Comparison of ENCODE assay signal across 20 mouse cellular contexts in the genomic region with DNA sequence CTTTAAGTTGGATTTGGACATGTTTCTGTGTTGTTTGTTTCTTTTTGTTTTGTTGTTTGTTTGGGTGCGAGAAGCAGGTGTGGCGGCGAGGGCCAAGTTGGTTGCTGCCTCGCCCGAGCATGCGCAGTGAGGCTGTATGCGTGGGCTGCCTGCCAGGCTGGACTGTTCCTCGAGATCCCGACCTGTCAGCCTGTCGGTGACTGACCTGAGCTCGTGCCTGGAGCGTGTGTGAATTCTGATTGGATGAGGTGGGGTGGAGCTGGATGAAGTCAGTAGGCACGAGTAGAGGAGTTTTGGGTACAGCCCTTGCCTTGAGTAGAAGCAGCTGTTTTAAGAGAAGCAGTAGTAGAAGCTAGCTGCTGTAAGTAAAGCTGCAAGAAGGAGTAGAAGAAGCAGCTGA. TPM values are rescaled to one million over a fixed set of nuclear protein-coding genes. Genes with fewer than 3 reads are reported as not detected.
DNase-seq lines count a peak whose midpoint lies in the region; ATAC-seq and TF ChIP-seq lines count a peak whose summit lies in the region.
"Had no signal": no experiment of that assay in that cellular context is flagged by ENCODE, and none has a peak within 500 bp of the region (broad histone marks: within the 10 kb centered on the region; RNA-seq: fewer than 3 reads in every experiment).

No protein-coding gene starts in this region.

- no peak overlapping the region for H3K4me3 ChIP-seq in kidney, embryonic 16.5 days (ENCODE audit: low read length)
- no peak overlapping the region for H3K4me3 ChIP-seq in liver, adult 2 months (ENCODE audit: insufficient read depth, low read depth, low read length)
- no peak overlapping the region for H3K4me3 ChIP-seq in liver, embryonic 11.5 days (ENCODE audit: low read depth, low read length)
- H3K4me3 ChIP-seq: embryonic facial prominence, embryonic 10.5 days; forebrain, embryonic 13.5 days; heart, embryonic 13.5 days; hindbrain, embryonic 10.5 days; intestine, embryonic 15.5 days had no signal

- H3K9ac ChIP-seq in kidney, embryonic 16.5 days (replicated peaks; ENCODE audit: low read length), result no peak overlapping the region
- no peak overlapping the region for H3K9ac ChIP-seq in liver, adult 2 months (ENCODE audit: low read depth, low read length)
- H3K9ac ChIP-seq in liver, embryonic 11.5 days (ENCODE audit: low read depth, low read length), result no peak overlapping the region
- H3K9ac ChIP-seq: forebrain, embryonic 13.5 days; forebrain, postnatal 0 days; heart, embryonic 13.5 days; hindbrain, embryonic 14.5 days; intestine, embryonic 15.5 days had no signal

- intact Hi-C loops in heart, postnatal 36 days (cut with DNase I), result no loop called here

- no peak for ATAC-seq in kidney, embryonic 16.5 days (ENCODE audit: low FRiP score, low TSS enrichment)
- ATAC-seq in liver, embryonic 11.5 days (replicated peaks; ENCODE audit: low FRiP score), result no peak
- ATAC-seq: CD4-positive, CD25-positive, alpha-beta regulatory T cell, adult 4 months; forebrain, embryonic 13.5 days; forebrain, postnatal 0 days; intestine, embryonic 15.5 days had no signal

- H3K9me3 ChIP-seq in kidney, embryonic 16.5 days (ENCODE audit: low read length), result no peaks in the 10 kb centered on the region
- no peaks in the 10 kb centered on the region for H3K9me3 ChIP-seq in liver, embryonic 11.5 days (ENCODE audit: control insufficient read depth, low read length)
- H3K9me3 ChIP-seq: embryonic facial prominence, embryonic 10.5 days; forebrain, embryonic 13.5 days; G1E; heart, embryonic 13.5 days; hindbrain, embryonic 10.5 days; intestine, embryonic 15.5 days had no signal

- no peak overlapping the region for H3K4me2 ChIP-seq in kidney, embryonic 16.5 days (replicated peaks; ENCODE audit: low read depth, low read length)
- H3K4me2 ChIP-seq in liver, embryonic 11.5 days, result no peak overlapping the region
- H3K4me2 ChIP-seq: forebrain, embryonic 13.5 days; heart, embryonic 13.5 days; hindbrain, embryonic 14.5 days; intestine, embryonic 15.5 days had no signal

- TF ChIP-seq CTCF in liver, adult 2 months (IDR thresholded peaks at IDR 0.05; ENCODE audit: low read depth, low read length), result no peak

- H3K79me2 ChIP-seq in liver, adult 2 months (ENCODE audit: control insufficient read depth, insufficient read depth, low read length), result no peaks in the 10 kb centered on the region

- TF ChIP-seq POLR2A in liver, adult 2 months (IDR thresholded peaks at IDR 0.05; ENCODE audit: extremely low read depth, insufficient read depth, low read length), result no peak

- no peaks in the 10 kb centered on the region for H3K4me1 ChIP-seq in kidney, embryonic 16.5 days (ENCODE audit: insufficient read depth, low read length)
- no peaks in the 10 kb centered on the region for H3K4me1 ChIP-seq in liver, adult 2 months (ENCODE audit: control insufficient read depth, insufficient read depth, low read length)
- H3K4me1 ChIP-seq in liver, embryonic 11.5 days (replicated peaks; ENCODE audit: control insufficient read depth, insufficient read depth, low read length), result no peaks in the 10 kb centered on the region
- H3K4me1 ChIP-seq: embryonic facial prominence, embryonic 10.5 days; forebrain, embryonic 13.5 days; hindbrain, embryonic 10.5 days; intestine, embryonic 15.5 days had no signal

- peak; percentile 91 for DNase-seq in heart, adult 11 months
- no peak for DNase-seq in heart, postnatal 36 days
- peak; percentile 19 for DNase-seq in kidney, adult 11 months
- peak; percentile 82 for DNase-seq in liver, adult 2 months (ENCODE audit: extremely low read depth, low read depth, low spot score)
- DNase-seq in liver, embryonic 11.5 days (ENCODE audit: low spot score), result no peak
- DNase-seq in ovary, postnatal 36 days (ENCODE audit: low spot score), result no peak
- DNase-seq: adrenal gland, adult 2 months; adrenal gland, postnatal 25 days; cerebellum, adult 2 months; forebrain, postnatal 0 days; gastrocnemius, postnatal 14 days had no signal

- no peaks in the 10 kb centered on the region for H3K27me3 ChIP-seq in kidney, embryonic 16.5 days (ENCODE audit: insufficient read depth, low read length)
- H3K27me3 ChIP-seq in liver, adult 2 months (ENCODE audit: control insufficient read depth, insufficient read depth, low read length), result no peaks in the 10 kb centered on the region
- no peaks in the 10 kb centered on the region for H3K27me3 ChIP-seq in liver, embryonic 11.5 days (replicated peaks; ENCODE audit: control insufficient read depth, insufficient read depth, low read length)
- H3K27me3 ChIP-seq: forebrain, embryonic 13.5 days; heart, embryonic 13.5 days; intestine, embryonic 15.5 days had no signal

- H3K27ac ChIP-seq in kidney, embryonic 16.5 days (ENCODE audit: low read length), result no peak overlapping the region
- H3K27ac ChIP-seq in liver, adult 2 months (replicated peaks; ENCODE audit: insufficient read depth, low read depth, low read length), result no peak overlapping the region
- no peak overlapping the region for H3K27ac ChIP-seq in liver, embryonic 11.5 days (ENCODE audit: low read depth, low read length)
- H3K27ac ChIP-seq: embryonic facial prominence, embryonic 10.5 days; forebrain, embryonic 13.5 days; heart, embryonic 13.5 days; hindbrain, embryonic 10.5 days; hindbrain, embryonic 14.5 days; intestine, embryonic 15.5 days had no signal

- WGBS in kidney, embryonic 16.5 days, result 84% methylated on average over 13 of the region's 13 CpGs
- 56% methylated on average over 13 of the region's 13 CpGs for WGBS in liver, adult 2 months
- 87% methylated on average over 13 of the region's 13 CpGs for WGBS in liver, embryonic 11.5 days

- H3K36me3 ChIP-seq in kidney, embryonic 16.5 days (ENCODE audit: insufficient read depth, low read length), result peaks cover 65% of the 10 kb centered on the region
- H3K36me3 ChIP-seq in liver, adult 2 months (ENCODE audit: control insufficient read depth, insufficient read depth, low read length), result peaks cover 58% of the 10 kb centered on the region
- peaks cover 56% of the 10 kb centered on the region for H3K36me3 ChIP-seq in liver, embryonic 11.5 days (ENCODE audit: control insufficient read depth, insufficient read depth, low read length)

RNA-seq across cellular contexts. Expression of a gene that starts 23.2 kb away (rescaled TPM):
- 10 to 100 TPM; 14.3 to 15.3 TPM for total RNA-seq in heart, postnatal 36 days (2021)
- polyA plus RNA-seq in kidney, embryonic 16.5 days (2015; fragmentation: Nextera tagmentation; extraction: Ambion mirVana), result 97.7 and 108 TPM in 2 replicates
- 17.8 and 18.2 TPM in 2 replicates for total RNA-seq in liver, adult 2 months (2014; rRNA removed)
- polyA plus RNA-seq in liver, adult 2 months (2012; rRNA removed), result 8.8 and 15.4 TPM in 2 replicates
- polyA plus RNA-seq in liver, embryonic 11.5 days (2014; fragmentation: Nextera tagmentation; extraction: Ambion mirVana), result 107 and 110 TPM in 2 replicates

RNA-seq across cellular contexts. Expression of a gene that starts 31.9 kb away (rescaled TPM):
- 100 to 1,000 TPM; 128 to 142 TPM for total RNA-seq in heart, postnatal 36 days (2021)
- polyA plus RNA-seq in kidney, embryonic 16.5 days (2015; fragmentation: Nextera tagmentation; extraction: Ambion mirVana), result 73.6 and 74.3 TPM in 2 replicates
- total RNA-seq in liver, adult 2 months (2014; rRNA removed), result 12.6 and 19.5 TPM in 2 replicates
- 50.8 and 54.0 TPM in 2 replicates for polyA plus RNA-seq in liver, adult 2 months (2012; rRNA removed)
- 19.6 and 20.2 TPM in 2 replicates for polyA plus RNA-seq in liver, embryonic 11.5 days (2014; fragmentation: Nextera tagmentation; extraction: Ambion mirVana)

Comparison
In these comparisons a context has a peak if more than half of its experiments do, and no peak if none do; other contexts are left out.
1. DNase-seq: peak in heart, adult 11 months (single experiment), kidney, adult 11 months (single experiment) and liver, adult 2 months (single experiment); none in heart, postnatal 36 days (0 of 2), liver, embryonic 11.5 days (single experiment) and ovary, postnatal 36 days (single experiment).